Mouse (Mus musculus) kidney, postnatal 4 days (tissue): ENCODE data around the gene Megf9.

ENCODE experiments used
- DNase-seq, 2 experiments: peaks; one replicate each; pipeline ENCODE4 v3.0.0; 2021; ENCODE audit warnings: mixed read lengths in 2 of 2

Gene Megf9

GRCm38 (mm10) chr4:70534891-70535269 lies at the start of gene Megf9:
Gene Megf9, minus strand, starts transcription at chr4:70534995.
- peak; percentile 98 to 99 for DNase-seq

GRCm38 (mm10) chr4:70579654-70580053 lies 44.9 kb upstream of the Megf9 start:
- DNase-seq: peak; percentile 59 to 65

DNA sequence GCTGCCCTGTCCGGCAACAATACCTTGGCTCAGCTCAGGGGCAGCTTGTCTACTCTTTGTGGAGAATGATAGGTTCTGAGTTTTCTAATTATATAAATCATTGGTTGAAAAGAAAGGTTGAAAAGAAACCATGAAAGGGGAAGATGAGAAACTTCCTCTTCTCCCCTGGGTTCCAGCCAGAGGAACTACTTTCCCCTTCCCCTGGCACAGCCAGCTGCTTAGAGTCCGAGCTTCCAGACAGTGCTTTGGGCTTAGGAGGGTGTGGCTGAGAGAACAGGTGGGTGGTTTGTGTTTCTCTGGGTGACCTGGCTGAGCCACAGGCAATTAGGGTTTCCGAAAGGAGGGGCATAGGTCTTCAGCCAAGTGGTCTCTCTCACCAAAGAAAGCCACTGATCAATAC lies 43.5 kb upstream of the Megf9 start:
- DNase-seq: no peak

DNA sequence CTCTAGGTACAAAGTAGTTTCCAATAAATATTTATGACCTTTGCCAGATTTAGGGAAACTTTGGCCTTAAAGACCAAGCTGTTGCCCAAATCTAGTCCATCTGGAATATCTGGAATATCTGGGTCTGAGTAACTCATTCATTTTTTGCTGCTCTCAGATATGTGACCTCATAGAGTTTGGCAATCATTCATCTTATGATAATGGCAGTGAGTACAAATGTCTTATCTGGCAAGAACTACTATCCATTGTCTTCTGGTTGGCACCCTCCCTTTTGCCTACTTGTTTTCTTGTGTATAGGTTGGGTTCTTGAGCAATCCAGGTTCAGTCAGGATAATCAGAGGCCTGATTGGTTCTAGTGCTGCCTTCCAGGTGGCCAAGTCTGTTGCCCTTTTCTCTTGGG lies 41.3 kb upstream of the Megf9 start:
- no peak for DNase-seq

GRCm38 (mm10) chr4:70573926-70574325 lies 39.1 kb upstream of the Megf9 start:
- no peak for DNase-seq

DNA sequence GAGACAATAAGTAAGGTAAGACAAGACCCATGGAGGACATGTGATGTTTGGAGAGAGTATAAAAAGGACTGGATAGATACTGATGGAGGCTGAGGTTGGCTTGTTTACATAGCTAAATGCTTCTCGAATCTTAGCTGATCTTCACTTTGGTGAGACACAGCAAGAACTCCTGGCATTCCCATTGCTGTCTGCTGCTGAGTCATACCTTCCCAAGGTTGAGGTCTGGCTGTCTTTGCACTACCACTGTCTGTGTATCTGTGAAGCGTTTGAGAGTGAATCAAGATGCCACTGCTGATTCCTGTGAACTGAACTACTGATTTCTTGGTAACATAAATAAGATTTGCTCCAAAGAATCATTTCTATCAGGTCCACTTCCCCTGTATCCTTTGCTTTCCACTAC lies 19.1 kb upstream of the Megf9 start:
- DNase-seq: no peak

GRCm38 (mm10) chr4:70553230-70553797 lies 18.5 kb upstream of the Megf9 start:
- DNase-seq: no peak

DNA sequence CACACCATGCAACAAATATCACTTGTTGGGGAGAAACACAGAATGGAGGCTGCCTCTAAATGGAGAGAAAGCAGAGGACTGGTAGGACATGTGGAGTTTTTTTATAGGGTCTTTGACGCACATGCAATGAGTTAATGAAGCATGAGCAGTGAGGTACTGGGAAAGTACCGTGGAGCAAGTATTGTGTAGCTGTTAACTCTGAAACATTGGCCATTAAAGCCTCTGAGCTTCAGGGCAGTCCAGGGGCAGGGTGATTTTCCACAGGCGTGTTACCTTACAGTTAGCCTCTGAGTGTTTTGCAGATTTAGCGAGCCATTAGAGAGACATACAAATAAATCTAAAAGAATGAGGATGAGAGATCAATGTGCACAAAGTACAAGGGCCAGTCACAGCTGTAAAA lies 17.3 kb upstream of the Megf9 start:
- DNase-seq: no peak

GRCm38 (mm10) chr4:70547411-70548148 lies 12.8 kb upstream of the Megf9 start:
- no peak for DNase-seq

DNA sequence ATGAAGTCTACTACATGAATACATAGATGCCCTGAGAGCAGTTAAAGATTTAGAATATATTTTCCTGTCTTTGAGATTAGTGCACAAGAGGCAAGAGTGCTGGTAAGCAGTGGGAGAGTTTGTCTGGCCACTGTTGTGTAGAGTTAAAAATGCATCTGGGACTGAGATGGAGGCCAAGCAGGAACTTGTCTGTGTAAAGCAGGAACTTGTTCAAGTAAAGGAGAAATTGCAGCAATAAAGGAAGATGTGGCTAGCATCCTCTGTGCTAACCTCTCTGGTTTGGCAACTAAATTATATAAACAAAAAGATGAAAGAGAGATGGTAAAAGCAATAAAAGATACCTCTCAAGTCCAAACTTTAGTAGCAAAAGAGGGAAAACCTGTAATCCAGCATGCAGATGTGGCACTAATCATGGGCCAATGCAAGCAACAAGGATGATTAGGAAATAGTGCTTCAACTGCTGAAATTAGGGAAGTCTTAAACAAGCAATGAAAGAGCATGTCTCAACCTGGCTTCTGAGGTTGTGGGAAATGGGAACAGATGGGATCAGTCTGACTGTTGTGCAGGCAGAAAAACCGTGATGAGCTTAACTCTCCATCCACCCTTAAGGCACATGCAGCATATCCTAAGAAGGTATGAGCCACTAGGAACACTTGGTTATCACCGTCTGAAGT lies 11.2 kb upstream of the Megf9 start:
- DNase-seq: no peak

GRCm38 (mm10) chr4:70544390-70544789 lies 9.6 kb upstream of the Megf9 start:
- no peak for DNase-seq

DNA sequence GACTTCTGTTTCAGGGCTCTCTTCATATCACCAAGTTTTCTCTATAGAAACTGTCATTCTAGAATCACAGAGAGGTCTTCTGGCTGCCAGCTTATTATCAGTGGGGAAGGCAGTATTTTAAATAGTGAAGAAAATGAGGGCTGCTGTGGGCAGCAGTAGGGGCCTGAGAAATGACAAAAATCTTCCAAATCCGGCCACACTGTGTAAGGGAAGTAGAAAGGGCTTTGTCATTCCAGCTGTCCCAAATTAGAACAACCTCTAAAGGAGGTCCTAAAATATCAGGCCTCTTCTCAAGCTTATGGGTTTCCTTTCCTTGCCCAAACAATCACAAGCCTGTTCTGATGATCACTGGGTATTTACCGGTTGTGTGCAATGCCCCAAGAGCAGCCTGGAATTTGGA lies 7.6 kb upstream of the Megf9 start:
- no peak for DNase-seq

- DNase-seq: no peak
These were observed 5.9 kb upstream of the Megf9 start for GRCm38 (mm10) chr4:70540743-70541142.

GRCm38 (mm10) chr4:70536661-70537580 lies 2.1 kb upstream of the Megf9 start:
- no peak for DNase-seq

DNA sequence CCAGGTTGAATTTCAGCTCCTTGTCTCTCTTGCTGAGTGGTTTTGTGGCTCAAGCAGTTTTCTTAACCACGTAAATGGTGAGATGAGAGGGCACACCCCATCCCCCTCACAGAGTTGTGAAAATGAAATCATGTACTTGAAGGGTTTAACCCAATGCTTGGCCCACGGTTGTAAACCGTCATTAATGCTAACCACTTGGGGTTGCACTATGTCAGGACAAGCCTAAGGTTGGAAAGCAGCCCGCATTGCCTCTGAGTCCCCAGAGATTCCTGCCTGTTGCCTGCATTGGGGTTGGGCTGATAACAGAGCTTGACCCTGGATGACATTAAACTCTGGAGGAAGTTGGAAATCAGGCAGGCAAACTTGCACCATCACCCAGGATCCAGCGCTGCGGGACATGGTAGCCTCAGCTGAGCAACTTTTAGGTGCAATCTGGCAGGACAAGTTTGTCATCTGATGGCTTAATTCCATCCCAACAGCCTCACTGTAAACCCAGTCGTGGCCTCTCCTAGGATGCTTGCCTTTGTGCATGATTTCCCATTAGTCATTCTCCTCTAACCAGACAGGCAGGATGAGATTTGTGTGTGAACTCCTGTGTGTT lies 1.0 kb upstream of the Megf9 start:
- peak; percentile 54 to 58 for DNase-seq

DNA sequence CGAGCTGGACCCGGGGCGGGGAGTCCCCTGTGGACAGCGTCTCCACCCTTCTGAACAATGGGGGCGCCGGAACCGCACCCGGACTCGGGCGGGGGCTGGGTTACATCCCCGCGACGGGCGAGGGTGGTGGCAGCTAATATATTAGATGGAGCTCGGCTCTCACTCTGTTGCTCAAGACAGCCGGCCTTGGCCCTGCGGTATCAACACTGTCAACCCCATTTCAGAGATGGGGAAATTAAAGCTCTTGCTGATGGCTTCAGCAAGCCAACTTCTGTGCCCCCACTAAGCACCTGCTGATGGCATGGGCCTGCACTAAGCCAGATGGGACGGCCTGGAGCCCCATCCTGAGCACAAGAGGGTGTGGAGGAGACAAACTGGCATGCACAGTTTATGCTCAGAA lies 494 bp upstream of the Megf9 start:
- DNase-seq: no peak

DNA sequence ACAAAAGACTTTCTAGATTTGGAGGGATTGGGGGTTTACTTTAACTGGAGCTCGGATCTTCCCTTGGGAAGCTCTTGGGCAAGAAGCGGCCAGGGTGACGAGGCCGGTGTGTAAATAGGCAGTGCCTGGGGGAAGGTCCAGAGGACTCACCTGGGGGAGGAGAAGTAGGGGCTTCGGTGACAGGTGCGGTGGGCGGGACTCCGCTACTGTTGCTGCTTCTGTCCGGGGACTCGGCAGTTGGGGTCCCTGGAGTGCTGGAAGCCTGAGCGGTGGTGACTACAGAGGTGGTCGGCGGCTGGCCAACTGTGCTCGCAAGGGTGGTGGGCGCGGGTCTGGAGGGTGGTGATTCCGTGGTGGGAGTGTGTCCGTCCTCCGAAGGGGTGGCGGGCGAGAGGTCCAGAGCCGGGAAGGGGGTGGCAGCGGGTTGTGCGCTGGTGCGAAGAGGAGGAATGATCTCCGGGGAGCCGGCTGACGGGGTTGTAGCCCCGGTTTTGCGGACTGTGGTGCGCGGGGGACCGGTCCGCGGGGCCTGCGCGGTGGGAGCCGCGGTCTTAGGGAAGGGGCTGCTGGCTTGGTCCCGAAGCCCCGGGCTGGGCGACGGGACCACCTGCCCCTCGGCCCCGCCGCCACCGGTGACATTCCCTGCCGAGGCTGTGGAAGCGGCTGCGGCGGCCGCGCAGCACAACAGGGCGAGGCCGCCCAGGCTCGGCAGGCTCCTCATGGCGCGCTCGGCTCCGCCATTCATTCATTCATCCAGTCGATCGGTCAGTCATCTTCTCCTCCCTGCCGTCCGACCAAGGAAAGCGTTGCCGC lies 511 bp downstream of the Megf9 start:
- peak; percentile 54 to 67 for DNase-seq

DNA sequence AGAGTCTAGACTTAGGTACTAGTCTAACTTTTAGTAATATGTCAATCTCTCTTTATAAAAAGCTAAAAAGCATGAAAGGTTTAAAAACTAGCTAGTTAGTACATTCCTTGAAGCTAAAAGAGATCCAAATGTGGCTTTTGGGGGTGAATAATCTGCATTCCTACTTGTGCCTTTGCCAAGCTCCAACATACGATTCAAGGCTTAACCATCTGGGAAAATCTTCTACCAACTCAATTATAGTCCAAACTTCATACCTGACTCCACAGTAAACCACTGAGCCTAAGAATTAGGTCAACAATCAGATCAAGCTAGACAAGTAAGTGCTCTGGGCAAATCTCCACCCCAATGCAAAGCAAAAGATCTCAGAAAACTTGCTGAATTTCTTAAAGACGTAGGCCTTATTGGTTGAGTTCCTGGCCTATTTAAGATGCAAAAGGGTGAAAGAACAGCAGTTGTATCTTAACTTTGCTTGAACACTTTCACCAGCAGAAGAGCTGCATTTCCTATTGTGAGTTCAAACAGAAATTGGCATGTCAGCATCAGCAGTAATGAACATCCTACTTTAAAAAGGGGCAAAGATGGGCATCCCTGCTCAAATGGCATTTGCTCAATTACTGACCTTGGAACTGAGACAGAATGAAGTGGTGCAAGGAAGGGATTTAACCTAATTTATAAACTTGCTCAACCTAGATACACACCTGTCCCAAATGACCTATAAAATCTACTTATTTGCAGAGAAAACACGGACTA lies 1.6 kb downstream of the Megf9 start:
- DNase-seq: no peak

DNA sequence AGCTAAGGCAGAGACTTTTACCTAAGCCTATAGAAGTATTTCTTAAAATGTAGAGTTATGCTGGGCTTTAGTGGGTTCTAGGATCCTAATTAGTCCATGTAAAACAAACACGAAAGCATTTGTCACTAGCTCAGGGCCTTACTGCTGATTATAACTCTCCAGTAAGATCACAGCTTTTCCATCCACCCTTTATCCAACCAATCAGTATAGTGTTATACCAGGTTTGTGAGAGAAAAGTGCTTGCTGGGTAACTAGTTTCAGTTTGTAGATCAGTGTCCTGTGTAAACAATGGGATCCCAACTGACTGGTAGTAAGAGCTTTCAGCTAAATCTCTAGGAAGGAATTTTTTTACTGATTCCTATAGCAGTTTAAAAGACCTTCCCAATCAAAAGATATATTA lies 3.8 kb downstream of the Megf9 start:
- no peak for DNase-seq

DNA sequence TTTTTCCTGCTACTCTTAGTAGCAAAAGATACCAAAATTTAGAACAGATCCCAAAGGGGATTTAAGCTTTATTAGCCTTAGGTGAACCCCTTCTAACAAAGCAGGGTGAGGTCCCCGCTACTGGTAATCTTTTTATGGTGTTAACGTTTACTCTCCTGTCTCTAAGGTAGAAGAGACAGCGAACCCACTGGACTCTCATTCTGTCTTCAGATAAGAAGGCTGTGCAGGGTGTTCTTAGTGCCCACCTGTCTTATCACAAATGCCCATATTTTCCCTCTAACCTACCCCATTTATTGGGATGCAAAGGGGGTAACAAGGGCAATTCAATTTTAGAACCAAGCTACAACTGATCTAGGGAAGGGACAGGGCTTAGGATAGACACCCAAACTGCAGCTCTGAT lies 6.2 kb downstream of the Megf9 start:
- DNase-seq: no peak

DNA sequence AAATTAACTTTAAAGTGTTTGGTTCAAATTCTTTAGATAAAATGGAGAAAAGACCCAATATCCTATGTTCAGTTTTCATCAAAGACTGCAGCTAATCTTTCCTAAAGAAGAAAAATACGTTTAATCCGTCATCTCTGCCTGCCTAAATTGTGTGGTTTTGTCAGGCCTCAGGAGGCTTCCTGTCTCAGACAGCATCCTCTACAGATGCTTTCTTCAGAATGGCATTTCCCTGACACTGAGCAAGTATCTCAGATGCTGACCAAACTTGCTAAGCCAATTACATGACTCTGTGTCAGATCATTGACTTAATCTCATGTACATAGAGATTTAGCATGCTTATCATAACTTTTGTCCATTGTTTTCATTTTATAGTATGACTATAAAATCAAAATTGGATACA lies 11.4 kb downstream of the Megf9 start:
- no peak for DNase-seq
